Mouse (Mus musculus): ENCODE results near the gene Adipor2. TPM values are rescaled to one million over a fixed set of nuclear protein-coding genes. Genes with fewer than 3 reads are reported as not detected.

Adipor2 gene
- total and polyA plus RNA-seq, 2 experiments from 2014 or later = 25.3 to 42.5 TPM

DNA sequence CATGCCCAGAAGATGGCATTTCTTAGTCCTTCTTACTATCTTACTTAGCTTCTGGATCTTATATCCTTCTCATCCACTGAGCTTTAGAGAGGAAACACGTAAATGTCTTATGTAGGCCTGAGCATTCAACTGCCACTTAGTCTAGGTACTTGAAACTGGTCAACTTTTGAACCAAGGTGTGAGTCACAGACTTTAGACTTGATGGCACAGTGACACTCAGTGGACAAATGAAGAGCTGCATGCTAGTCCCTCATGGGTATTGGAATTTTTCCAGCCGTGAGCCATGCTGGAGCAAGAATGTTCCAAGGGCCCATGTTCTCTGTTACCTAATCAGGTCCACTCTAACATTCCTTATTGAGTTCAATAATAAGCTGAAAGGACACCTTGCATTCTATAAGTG is 13.0 kb upstream of the Adipor2 start:
- DNase-seq (ENCODE audit: low spot score) = peak; percentile 76
- Histone ChIP-seq H3K4me3 (ENCODE audit: low read depth, low read length) (no peak overlapping the region), H3K9me3 (ENCODE audit: low read length) (no peaks in the 10 kb centered on the region), H3K9ac (replicated peaks; ENCODE audit: low read length, poor library complexity, severe bottlenecking) (no peak overlapping the region), H3K27me3 (ENCODE audit: insufficient read depth, low read length) (no peaks in the 10 kb centered on the region), H3K27ac (ENCODE audit: low read depth, low read length) (no peak overlapping the region), H3K36me3 (ENCODE audit: insufficient read depth, low read length) (no peaks in the 10 kb centered on the region), H3K4me2 (ENCODE audit: low read depth, low read length, poor library complexity, severe bottlenecking) (no peak overlapping the region), H3K4me1 (ENCODE audit: insufficient read depth, low read length) (no peaks in the 10 kb centered on the region)
- TF ChIP-seq CTCF (IDR thresholded peaks at IDR 0.05) = peak; percentile 85
- ATAC-seq (ENCODE audit: low FRiP score) = no peak
- WGBS = 50% methylated on average over 2 of the region's 2 CpGs

DNA sequence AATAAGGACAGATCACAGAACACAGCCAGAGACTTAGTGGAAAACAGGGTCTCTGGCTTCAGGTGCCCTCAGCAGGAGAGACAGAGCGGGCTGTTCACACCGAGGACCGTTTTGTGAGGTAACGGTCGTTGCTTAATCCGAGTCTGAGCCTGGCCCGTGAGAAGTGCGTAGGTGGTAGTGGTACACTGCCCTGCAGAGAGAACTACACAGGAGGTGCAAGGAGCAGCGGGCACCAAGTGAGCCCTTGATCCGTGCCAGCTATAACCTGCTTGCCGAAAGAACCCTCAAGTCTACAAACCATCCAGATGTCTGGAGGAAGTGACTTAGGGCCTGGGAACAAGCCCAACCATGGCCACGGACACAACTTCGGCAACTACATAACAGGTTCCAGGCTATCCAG is 11.8 kb upstream of the Adipor2 start:
- Histone ChIP-seq H3K4me2 (ENCODE audit: low read depth, low read length, poor library complexity, severe bottlenecking) (no peak overlapping the region), H3K27me3 (ENCODE audit: insufficient read depth, low read length) (no peaks in the 10 kb centered on the region), H3K9ac (replicated peaks; ENCODE audit: low read length, poor library complexity, severe bottlenecking) (no peak overlapping the region), H3K4me3 (ENCODE audit: low read depth, low read length) (no peak overlapping the region), H3K27ac (ENCODE audit: low read depth, low read length) (no peak overlapping the region), H3K9me3 (ENCODE audit: low read length) (no peaks in the 10 kb centered on the region), H3K36me3 (ENCODE audit: insufficient read depth, low read length) (no peaks in the 10 kb centered on the region), H3K4me1 (ENCODE audit: insufficient read depth, low read length) (no peaks in the 10 kb centered on the region)
- WGBS = 96% methylated on average over 13 of the region's 13 CpGs
- TF ChIP-seq CTCF (IDR thresholded peaks at IDR 0.05) = no peak
- DNase-seq (ENCODE audit: low spot score) = no peak
- no peak for ATAC-seq (ENCODE audit: low FRiP score)

DNA sequence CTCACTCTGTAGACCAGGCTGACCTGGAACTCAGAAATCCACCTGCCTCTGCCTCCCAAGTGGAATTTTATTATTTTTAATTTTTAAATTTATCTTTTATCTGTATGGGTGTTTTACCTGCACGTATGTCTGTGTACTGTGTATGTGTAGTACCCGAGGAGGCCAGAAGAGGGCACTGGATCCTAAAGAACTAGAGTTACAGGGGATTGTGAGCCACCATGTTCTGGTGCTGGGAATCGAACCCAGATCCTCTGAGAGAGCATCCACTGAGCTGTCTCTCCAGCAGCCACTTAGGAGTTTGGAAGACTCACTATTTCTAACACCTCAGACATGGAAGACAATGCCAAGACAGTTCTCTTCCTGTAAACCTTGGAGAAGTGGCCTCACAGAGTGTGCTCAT is 11.1 kb upstream of the Adipor2 start:
- H3K4me1 ChIP-seq (ENCODE audit: insufficient read depth, low read length) = no peaks in the 10 kb centered on the region

DNA sequence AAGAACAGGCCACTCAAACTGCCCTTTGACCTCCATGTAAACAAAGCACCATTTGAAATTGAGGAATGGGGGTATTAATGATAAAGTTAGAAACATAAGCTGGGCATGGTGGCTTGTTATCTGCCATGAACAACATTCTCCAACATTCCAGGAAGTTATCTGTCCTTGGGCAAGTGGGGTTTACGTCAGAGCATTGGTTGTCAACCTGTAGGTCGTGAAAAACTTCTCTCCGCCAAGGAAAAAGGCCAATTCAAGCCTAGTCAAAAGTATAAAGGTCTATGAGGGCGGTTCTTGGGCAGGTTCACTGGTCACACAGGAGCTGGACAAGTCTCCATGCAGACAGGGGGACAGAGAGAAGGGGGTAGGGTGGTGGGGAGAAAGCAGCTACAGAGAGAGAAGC is 3.5 kb upstream of the Adipor2 start:
- H3K9me3 ChIP-seq (ENCODE audit: low read length) = no peaks in the 10 kb centered on the region
- WGBS = 97% methylated on average over 4 of the region's 4 CpGs

More for the DNA sequence above, 11.1 kb upstream of the Adipor2 start:
- Histone ChIP-seq H3K9ac (replicated peaks; ENCODE audit: low read length, poor library complexity, severe bottlenecking) (no peak overlapping the region), H3K36me3 (ENCODE audit: insufficient read depth, low read length) (no peaks in the 10 kb centered on the region), H3K4me2 (ENCODE audit: low read depth, low read length, poor library complexity, severe bottlenecking) (no peak overlapping the region), H3K27ac (ENCODE audit: low read depth, low read length) (no peak overlapping the region), H3K27me3 (ENCODE audit: insufficient read depth, low read length) (no peaks in the 10 kb centered on the region), H3K9me3 (ENCODE audit: low read length) (no peaks in the 10 kb centered on the region), H3K4me3 (ENCODE audit: low read depth, low read length) (no peak overlapping the region)
- ATAC-seq (ENCODE audit: low FRiP score) (no peak), DNase-seq (ENCODE audit: low spot score) (no peak)
- peak; percentile 39 for TF ChIP-seq CTCF (IDR thresholded peaks at IDR 0.05)
- WGBS = 83% methylated on average over 3 of the region's 3 CpGs

DNA sequence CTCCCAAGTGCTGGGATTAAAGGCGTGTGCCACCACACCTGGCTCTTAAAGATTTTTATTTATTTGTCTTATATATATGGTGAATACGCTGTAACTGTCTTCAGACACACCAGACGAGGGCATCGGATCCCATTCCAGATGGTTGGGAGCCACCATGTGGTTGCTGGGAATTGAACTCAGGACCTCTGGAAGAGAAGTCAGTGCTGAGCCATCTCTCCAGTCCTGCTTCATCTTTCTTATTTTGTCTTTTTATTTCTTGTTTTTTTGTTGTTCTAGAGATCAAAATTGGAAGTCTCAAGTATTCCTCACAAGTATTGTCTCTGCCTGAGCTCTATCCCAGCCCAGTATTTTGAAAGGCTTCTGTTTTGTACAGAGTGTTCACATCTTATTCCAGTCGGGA is 2.9 kb upstream of the Adipor2 start:
- peaks cover 3% of the 10 kb centered on the region; the same call in 1 of the 2 replicates for H3K4me1 ChIP-seq (ENCODE audit: insufficient read depth, low read length)
- H3K27me3 ChIP-seq (ENCODE audit: insufficient read depth, low read length) = no peaks in the 10 kb centered on the region
- no peak overlapping the region for H3K27ac ChIP-seq (ENCODE audit: low read depth, low read length)
- no peak overlapping the region for H3K4me3 ChIP-seq (ENCODE audit: low read depth, low read length)
- no peaks in the 10 kb centered on the region for H3K36me3 ChIP-seq (ENCODE audit: insufficient read depth, low read length)
- WGBS = 96% methylated on average over 5 of the region's 5 CpGs
- no peak overlapping the region for H3K4me2 ChIP-seq (ENCODE audit: low read depth, low read length, poor library complexity, severe bottlenecking)
- TF ChIP-seq CTCF (IDR thresholded peaks at IDR 0.05) = no peak
- no peak for ATAC-seq (ENCODE audit: low FRiP score)
- DNase-seq (ENCODE audit: low spot score) = no peak
- no peaks in the 10 kb centered on the region for H3K9me3 ChIP-seq (ENCODE audit: low read length)
- no peak overlapping the region for H3K9ac ChIP-seq (replicated peaks; ENCODE audit: low read length, poor library complexity, severe bottlenecking)

More for the DNA sequence above, 3.5 kb upstream of the Adipor2 start:
- no peaks in the 10 kb centered on the region for H3K27me3 ChIP-seq (ENCODE audit: insufficient read depth, low read length)
- no peak overlapping the region for H3K9ac ChIP-seq (replicated peaks; ENCODE audit: low read length, poor library complexity, severe bottlenecking)
- H3K4me1 ChIP-seq (ENCODE audit: insufficient read depth, low read length) = peaks cover 3% of the 10 kb centered on the region; the same call in 1 of the 2 replicates
- H3K4me2 ChIP-seq (ENCODE audit: low read depth, low read length, poor library complexity, severe bottlenecking) = no peak overlapping the region
- no peak overlapping the region for H3K27ac ChIP-seq (ENCODE audit: low read depth, low read length)
- TF ChIP-seq CTCF (IDR thresholded peaks at IDR 0.05) = no peak
- no peaks in the 10 kb centered on the region for H3K36me3 ChIP-seq (ENCODE audit: insufficient read depth, low read length)
- DNase-seq (ENCODE audit: low spot score) = no peak
- no peak overlapping the region for H3K4me3 ChIP-seq (ENCODE audit: low read depth, low read length)
- ATAC-seq (ENCODE audit: low FRiP score) = no peak

DNA sequence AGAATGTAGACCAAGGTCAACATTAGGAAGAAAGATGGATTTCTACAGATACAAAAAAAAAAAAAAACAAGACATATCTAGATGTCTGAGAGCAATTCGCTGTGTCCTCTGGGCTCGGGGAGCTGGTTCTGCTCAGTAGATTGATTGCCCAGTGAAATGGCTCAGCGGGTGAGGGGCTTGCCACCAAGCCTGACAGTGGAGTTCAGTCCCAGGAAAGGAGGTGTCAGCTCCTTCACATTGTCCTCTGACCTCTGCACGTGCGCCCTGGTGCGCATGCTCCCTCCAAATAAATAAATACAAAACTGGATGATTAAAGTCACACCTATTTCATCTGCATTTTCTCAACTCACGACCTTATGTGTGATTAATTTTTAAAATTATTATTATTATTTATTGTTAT is 1.9 kb upstream of the Adipor2 start:
- DNase-seq (ENCODE audit: low spot score) (no peak), ATAC-seq (ENCODE audit: low FRiP score) (no peak)
- no peak overlapping the region for H3K27ac ChIP-seq (ENCODE audit: low read depth, low read length)
- H3K9ac ChIP-seq (replicated peaks; ENCODE audit: low read length, poor library complexity, severe bottlenecking) = no peak overlapping the region
- H3K4me3 ChIP-seq (ENCODE audit: low read depth, low read length) = no peak overlapping the region
- WGBS = 40% methylated on average over 7 of the region's 7 CpGs
- H3K4me1 ChIP-seq (ENCODE audit: insufficient read depth, low read length) = peaks cover 3% of the 10 kb centered on the region; the same call in 1 of the 2 replicates
- H3K9me3 ChIP-seq (ENCODE audit: low read length) = no peaks in the 10 kb centered on the region
- no peak overlapping the region for H3K4me2 ChIP-seq (ENCODE audit: low read depth, low read length, poor library complexity, severe bottlenecking)
- TF ChIP-seq CTCF (IDR thresholded peaks at IDR 0.05) = no peak
- no peaks in the 10 kb centered on the region; the same call in 1 of the 2 replicates for H3K27me3 ChIP-seq (ENCODE audit: insufficient read depth, low read length)
- H3K36me3 ChIP-seq (ENCODE audit: insufficient read depth, low read length) = no peaks in the 10 kb centered on the region

All from midbrain, postnatal 0 days (tissue).